Mouse (Mus musculus) R1 (cell line): Measurements from ENCODE around the gene Rffl.

Experiments
- DNase-seq: peaks from one replicate; pipeline ENCODE4 v3.0.0-alpha.2; 2018; ENCODE audit warnings: low read depth, low spot score

Rffl gene

DNA sequence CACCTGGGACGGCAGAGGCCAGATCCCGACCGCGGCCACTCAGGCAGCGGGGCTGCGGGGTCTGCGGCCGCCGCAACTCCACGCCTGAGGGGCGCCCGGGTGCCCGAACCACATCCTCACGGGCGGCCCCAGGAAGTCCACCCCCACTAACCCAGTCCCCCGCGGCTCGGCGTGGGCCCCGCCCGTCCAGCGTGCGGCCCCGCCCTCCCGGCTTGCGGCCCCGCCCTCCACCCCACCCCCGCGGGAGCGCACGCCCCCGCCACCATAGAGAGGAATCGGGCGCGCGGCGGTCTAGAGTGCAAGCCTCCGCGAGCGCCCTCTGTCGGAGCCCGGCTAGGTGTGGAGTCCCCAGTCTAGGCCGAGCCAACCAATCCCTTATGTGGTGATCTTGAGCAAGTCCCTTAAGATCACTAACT is at the start of gene Rffl:
Gene Rffl (minus strand): TSS at position 180 of the 416 bp plus-strand sequence.
- peak; percentile 93 for DNase-seq

DNA sequence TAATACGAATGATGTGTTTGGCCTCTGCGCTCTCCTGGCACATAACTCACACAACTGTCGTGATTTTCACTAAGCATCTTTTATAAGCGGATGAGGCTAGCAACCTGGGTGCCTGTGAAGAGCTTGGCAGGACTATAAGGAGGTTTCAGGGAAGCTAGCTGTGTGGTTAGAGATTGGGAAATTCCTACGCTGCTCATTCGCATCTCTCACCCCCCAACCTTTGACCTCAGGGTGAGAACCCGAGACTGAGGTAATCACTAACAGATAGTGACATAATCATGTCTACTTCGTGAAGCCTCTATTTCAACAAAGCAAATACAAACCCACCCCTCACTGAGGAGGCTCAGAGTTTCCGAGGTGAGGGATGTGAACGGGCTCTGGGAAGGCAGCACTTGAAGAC is 49.8 kb upstream of the Rffl start:
- no peak for DNase-seq

DNA sequence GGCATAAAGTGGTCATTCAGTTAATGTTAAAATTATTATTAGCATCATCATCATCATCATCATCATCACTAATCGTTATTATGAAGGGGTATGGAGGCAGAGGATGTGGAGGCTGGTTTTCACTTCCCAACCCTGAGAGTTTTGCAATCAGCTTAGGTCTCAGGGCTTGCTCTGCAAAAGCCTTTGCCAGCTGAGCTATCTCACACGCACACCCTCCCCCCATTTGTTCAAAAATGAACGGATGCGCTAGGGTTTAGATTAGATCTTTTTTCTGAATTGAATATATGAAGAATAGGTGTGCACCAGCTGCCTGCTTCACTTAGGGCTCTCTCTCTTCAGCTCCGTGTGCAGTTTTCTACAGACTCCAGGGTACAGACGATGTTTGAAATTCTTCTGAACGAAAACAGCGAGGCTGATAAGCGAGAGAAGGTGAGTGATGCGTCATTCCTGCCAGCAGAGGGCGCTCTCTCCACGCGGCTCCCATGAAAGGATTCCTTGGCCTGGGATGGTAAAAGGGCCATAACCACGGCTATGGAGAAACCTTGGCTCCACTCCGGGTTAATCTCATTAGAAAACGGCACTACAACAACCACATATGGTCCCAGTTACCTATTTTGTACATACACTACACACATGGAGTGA is 43.8 kb upstream of the Rffl start:
- peak; percentile 80 for DNase-seq

DNA sequence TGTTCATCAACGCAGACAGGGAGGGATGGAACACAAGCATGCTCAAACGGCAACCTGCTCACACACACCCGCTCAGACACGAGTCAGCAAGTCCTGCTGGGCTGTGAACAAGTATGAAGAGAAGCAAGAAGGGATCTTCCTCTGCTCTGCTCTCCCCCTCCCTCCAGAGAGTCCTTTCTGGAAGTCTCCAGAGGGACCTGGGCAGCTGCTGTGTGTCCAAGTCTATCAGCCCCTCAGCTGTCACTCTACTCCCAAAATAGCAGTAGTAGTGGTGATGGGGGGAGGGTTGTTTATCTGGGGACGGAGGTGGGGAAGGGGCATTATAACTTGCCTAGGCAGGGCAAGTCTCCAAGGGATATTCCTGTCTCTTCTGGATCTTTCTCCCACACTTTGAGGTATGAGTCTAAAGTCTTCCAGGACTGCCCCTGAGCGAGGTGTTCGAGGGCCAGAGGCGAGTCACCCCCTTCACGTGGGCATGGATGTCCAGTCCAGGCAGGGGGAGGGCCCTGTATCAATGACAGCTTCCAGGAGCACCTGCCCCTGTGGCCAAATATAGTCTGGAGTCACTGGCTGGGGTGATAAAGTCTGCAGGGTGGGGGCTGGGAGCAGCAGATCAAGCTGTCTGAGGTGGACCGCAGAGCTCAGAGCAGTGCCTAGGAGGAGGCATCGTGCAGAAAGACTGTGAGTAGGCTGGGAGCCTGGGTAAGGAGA is 39.8 kb upstream of the Rffl start:
- no peak for DNase-seq

DNA sequence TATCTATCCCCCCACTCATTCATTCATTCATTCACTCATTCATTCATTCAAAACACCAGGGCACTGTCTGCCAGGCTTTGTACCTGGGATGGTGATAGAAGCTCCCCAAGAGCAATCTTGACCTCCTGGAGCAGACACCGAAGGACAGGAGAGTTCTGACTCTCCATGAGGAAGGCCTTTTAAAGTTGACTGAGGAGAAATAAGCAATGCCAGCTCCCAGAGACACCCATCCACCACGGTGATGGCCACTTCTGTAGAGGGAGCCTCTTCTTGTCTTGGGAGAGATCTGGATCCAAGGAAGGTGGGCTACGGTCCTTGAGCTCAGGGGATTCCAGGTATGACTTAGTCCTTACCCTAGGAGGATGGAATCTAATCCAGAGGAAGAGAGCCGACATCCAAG is 39.2 kb upstream of the Rffl start, which contains the start of gene Unc45b:
Gene Unc45b (plus strand): TSS at position 301 of the 400 bp plus-strand sequence.
- DNase-seq = no peak

DNA sequence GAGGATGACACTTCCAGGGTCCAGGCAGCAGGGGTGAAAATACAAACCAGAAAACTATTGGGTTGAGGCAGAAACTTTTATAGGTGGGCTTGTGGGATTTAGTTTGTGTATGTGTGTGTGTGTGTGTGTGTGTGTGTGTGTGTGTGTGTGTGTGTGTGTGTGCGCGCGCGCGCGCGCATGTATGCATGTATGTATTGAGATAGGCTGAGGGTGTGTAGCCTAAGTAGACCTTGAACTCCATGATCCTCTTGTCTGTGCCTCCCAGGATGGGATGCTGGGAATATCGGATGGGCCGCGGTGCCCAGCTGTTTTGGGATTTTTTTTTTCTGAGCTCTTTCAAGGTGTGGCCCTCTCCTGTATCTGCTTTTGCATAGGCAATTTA is 37.6 kb upstream of the Rffl start:
- peak; percentile 22 for DNase-seq

DNA sequence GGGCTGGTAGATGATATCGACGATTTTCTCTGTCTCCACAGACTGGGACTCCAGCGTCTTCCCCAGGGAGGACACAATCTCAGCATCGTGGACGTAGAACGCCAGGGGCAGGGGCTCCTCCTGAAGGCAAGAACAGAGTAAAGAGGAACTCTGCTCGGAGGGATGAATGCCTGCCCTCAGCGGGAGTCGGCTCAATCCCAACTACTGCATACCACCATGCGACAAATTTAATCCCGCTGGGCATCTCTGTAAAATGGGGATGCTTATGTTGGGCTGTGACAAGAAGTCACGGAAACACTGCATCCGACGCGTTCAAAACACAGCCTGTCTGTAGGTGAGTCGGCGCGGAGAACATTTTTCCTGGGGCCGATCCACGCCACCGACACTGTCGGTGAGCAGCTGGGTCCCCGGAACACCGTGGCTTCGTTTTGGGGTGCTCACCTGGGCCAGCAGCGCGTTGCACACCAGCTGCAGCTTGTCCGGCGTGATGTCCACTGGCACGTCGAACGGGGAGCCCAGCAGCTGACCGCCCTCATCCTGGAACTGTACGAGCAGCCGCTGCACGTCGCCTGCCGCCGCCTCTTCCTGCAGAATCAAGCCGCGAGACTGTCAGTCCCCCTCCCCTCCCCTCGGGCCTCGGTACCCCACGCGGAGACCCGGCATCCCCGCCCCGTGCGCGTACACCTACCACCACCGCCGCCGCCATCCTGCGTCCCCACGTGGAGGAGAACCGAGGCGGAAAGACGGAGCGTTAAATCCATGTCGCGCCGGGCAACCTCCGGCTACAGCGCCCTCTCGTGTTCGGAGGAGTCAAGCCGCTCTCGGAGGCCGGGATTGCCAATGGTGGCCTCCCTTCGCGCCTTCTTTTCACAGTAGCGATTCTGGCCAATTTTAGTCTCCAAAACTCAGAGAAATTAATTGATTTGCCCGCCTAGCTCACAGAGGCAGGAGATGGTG is 36.9 kb upstream of the Rffl start, which contains the start of gene Nle1:
Gene Nle1 (minus strand): TSS at position 761 of the 957 bp plus-strand sequence.
- peak; percentile 92 for DNase-seq

DNA sequence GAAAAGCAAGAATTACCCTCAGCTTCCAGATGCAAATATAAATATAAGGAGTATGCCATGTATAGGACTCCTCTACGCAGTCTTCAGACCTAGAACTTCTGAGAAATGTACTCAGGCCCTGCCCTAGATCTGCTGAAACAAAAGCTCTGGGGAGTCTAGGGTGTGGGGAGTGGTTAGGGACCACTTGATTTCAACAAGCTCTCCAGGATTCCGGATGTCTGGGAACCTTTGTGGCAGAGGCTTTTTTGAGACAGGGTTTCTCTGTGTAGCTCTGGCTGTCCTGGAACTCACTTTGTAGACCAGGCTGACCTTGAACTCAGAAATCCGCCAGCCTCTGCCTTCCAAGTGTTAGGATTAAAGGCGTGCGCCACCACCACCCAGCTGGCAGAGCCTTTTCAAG is 34.8 kb upstream of the Rffl start:
- DNase-seq = peak; percentile 68

DNA sequence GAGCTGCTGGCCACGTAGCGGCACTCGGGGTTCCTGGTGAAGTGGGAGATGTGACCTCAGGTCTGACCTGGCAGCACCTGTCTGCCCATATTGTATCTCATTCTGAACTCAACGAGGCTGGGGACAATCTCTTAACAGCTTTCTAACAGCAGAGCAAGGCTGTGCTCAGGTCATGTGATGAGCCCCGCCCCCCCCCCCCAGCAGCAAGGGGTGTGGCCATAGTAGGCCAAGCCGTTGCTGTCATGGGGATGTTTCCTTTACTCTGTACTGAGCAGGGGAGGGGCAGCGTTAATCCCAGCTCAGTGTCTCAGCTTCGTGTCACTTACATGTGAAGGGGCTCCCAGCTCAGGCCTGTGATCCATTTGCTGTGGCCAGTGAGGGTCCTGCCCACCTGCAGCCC is 33.9 kb upstream of the Rffl start:
- peak; percentile 26 for DNase-seq

DNA sequence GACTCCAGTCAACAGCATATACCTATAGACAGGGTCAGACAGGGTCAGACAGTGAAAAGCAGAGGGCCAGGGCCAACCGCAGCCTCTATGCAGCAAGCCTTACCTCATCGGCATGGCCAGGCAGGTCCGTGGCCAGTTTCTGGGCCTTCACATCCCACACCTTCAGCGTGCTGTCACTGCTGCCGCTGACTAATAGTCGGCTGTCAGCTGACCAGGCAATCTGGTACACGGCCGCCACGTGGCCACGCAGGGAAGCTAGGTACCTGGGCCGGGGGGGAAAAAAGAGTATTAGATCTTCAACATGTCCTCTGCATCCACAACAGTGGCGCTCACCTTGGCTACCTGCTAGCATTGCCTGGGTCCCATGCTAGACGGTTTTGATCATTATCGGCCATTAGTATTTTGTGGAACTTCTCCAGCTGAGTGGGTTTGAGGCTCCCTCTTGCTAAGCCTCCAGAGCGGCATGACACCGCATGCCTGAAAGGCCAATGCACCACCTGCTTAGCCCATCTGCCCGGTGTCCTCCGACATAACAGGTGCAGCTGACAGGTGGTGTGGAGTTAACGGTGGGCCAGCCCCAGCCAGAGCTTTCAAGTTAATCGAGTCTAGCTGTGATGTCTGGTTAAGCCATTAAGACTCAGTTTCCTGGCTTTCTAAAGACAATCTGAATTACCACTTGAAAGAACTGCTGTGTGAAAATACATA is 30.7 kb upstream of the Rffl start:
- DNase-seq = no peak

DNA sequence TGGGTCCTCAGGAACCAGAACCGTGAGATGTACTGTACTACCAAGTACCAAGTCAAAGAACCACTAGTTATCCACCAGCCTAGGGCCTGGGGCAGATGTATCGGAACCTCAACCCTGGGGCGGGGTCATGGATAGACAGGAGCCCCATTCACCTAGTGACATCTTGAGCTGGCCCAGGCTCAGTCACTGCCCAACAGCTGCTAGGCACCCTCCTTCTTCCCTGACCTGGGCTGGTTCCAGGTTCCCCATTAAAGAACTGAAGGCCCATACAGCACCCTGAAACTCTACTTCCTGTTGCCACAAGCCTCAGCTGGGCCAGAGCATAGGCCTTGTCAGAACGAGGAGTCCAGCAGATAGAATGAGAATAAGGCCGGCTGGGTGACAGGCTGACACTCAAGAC is 28.7 kb upstream of the Rffl start:
- no peak for DNase-seq

DNA sequence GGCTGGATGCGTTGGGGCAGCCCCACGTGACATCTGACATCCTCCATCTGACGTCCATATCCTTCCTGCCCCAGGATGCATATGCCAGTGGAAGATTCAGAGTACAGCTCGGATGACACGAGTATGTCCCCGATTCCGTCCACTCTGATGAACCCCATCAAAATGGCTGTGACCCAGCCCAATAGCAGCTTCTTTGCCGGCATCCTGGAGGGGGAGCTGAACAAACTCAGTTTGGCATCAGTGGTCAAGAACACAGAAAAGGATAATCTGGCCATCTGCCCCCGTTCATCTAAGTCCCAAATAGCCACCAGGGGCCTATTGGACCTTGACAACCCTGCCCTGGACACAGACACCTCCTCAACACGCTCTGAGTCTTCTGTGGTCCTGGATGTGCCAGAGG is 26.5 kb upstream of the Rffl start:
- no peak for DNase-seq

DNA sequence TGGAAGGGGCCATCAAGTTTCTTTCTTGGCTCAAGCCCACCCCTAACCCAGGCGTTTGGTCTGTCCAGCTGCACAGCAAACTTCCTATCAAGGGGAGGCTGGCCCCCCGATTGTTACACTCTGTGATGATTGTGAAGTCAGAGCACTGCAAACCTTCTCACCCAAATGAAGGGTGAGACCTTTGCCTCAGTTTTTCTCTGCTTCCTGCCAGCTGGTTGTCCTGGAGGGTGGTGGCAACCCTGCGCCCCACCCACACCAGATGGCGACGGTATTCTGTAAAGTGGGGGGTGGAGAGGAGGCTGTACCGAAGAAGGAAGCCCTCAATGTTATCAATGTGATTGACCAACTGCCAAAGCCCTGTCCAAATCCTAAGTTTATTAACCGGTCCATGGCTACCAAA is 20.9 kb upstream of the Rffl start, which contains the start of gene Fndc8:
Gene Fndc8 (plus strand): TSS at position 189 of the 400 bp plus-strand sequence.
- no peak for DNase-seq

DNA sequence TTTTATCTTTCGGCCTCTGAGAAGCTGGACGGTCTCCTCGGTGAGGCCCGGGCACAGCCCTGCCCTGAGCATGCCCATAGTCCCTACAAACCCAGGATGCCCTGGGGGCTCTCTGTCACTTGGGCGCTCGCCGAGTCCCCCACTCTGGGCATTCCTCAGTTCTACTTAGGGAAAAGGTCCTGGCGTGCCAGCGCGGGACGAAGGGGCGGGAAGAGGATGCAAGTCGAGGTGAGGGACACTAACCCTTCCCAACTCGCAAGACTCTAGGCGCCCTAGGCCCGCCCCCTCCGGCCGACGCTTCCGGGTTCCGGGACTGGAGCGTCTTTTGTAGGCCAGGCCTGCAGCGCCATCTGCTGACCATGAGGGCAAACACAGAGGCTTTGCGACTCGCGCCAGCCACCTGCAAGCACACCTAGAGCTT is 19.3 kb upstream of the Rffl start, which contains the start of gene Rad51d:
Gene Rad51d (minus strand): TSS at position 273 of the 421 bp plus-strand sequence.
- DNase-seq = peak; percentile 94

DNA sequence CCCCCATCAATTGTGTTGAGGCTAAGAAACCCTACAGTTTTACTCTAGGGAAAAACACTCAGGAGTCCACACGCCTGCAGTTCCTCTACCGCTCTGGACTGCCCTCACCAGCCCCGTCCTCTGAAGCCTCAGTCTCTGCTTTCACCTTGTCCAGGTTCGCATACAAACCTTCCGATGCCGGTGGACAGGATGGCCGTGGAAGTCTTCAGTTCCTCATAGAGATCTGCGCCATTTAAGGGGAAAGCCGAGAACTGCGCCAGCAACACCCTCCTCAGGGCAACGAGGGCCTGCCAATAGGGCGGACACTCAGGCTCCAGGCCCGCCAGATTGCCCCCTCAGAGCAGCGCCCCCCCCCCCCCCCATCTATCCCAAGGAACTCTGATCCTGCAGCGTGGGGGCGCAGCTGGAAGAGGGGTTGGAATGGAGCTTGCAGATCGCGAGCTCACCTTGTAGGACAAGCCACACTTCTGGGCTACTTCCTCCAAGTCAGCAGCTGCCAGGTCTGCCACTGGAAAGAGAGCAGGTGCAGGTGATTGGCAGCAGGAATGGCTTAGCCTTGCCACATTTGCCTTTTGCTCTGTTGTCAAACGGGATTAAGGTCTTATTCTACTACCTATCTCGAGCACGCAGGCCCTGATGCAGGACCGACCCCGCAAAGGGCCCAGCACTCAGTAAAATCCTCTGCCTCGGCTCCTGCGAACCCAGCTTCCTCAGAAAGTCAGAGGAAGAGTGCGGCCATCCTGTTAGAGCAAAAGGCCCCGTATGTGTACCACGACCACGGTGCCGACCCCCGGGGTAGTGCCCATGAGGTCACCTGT is 18.7 kb upstream of the Rffl start:
- DNase-seq = peak; percentile 42

DNA sequence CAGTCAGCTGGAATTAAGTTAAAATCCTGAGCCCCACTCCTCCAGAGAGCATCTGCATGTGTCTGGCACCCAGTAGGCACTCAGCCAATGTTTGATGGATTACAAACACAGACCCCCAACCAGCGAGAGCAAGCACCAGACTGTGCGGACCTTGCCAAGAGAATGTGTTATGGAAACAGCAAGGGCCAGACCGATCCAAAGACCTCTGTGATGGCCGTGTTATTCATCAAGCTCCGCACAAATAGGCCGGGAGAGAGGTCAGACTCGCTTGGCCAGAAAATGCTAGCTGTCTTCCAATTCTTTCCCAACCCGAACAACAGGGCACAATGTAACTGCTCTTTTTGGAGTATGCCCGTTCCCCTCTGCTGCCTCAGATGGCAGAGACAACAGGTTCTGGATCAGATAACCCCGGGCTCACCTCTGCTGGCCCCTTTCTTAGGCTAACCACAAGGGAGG is 17.5 kb upstream of the Rffl start:
- no peak for DNase-seq

DNA sequence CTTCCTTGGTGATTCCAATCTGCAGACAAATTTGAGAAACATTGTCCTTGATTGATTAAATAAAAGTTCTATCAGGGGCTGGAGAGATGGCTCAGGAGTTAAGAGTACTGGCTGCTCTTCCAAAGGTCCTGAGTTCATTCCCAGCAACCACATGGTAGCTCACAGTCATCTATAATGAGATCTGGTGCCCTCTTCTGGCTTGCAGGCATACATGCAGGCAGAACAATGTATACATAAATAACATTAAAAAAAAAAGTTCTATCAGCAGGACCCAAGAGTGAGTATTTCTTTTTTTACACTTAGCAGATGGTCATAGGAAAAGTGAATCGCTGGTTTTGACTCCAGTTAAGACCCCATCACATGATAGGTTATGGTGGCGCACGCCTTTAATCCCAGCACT is 15.5 kb upstream of the Rffl start:
- DNase-seq = peak; percentile 54

DNA sequence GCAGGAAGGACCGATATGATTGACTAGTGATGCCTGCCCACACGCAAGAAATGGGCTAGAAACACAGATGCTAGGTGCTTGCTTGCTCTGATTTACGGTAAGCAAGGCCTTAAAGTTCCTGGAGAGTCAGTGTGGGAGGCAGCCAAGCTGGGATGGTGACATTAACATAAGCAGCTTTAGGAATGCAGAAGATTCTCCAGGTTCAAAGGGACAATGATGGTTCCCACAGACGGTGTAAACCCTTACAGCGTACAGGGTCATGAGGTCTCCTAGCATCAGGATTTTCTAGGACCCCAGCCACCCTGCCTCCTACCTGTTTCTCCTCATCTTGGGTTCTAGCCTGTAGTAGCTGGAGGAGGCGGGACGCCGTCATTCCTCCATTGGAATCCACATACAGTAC is 12.2 kb upstream of the Rffl start:
- peak; percentile 62 for DNase-seq

DNA sequence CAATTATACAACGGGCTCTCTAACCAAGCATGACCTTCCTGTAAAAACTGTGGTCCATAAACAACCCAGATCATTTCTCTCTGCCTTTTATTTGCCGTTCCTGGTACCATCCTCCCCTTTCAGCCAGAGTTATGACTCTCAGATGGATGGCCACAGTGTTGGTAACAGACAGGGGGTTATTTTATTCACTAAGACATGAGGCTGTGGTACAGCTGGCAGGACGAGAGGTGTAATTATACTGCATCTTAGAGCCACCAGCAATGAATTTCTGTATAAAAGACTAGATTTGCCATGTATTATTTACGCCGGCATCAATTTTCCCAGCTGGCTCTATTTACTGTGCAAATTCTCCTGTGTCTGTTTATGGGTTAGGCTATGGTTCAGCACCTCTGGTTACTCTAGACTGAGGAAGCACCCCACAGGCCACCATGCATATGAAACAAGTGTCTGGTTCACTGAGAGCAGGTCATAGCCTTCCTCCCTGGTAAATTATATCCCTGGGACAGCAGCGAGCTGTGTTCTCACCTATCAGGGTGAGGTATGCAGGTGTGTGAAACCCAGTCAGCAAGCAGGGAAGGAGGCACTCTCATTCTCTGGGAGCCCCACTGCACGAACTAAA is 6.8 kb upstream of the Rffl start:
- no peak for DNase-seq

DNA sequence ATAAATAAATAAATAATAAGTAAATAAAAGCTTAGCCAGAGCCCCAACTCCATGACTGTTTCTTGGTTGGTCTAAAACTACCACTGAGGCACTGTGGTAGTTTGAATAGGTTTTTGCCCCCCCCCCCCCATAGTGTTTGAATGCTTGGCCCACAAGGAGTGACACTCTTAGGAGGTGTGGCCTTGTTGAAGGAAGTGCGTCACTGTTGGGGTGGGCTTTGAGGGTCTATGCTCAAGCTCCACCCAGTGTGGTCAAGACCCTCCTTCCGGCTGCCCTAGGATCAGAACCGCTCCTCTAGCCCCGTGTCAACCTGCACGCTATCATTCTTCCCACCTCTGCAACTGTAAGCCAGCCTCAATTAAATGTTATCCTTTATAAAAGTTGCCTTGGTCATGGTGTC is 4.6 kb upstream of the Rffl start:
- peak; percentile 91 for DNase-seq
